Mouse (Mus musculus) A20 (cell line): Measurements from ENCODE around the gene Efna5.

Source experiments
- DNase-seq: peaks from one replicate; pipeline ENCODE4 v3.0.0-alpha.2; 2011; ENCODE audit warnings: low read depth, low spot score

The Efna5 gene

GRCm38 (mm10) chr17:62881176-62881790 lies at the start of gene Efna5:
Gene Efna5, minus strand, starts transcription at chr17:62881317.
- DNase-seq = no peak

GRCm38 (mm10) chr17:62915304-62915703 lies 34.2 kb upstream of the Efna5 start:
- DNase-seq = no peak

- DNase-seq = no peak
These were observed 24.8 kb upstream of the Efna5 start for GRCm38 (mm10) chr17:62905692-62906445.

- no peak for DNase-seq
These were observed 17.9 kb upstream of the Efna5 start for GRCm38 (mm10) chr17:62899066-62899465.

- no peak for DNase-seq
These were observed 8.9 kb upstream of the Efna5 start for GRCm38 (mm10) chr17:62889991-62890390.

GRCm38 (mm10) chr17:62884129-62884506 lies 3.0 kb upstream of the Efna5 start:
- DNase-seq = no peak

- DNase-seq = no peak
These were observed 2.5 kb upstream of the Efna5 start for GRCm38 (mm10) chr17:62883476-62884128.

GRCm38 (mm10) chr17:62882726-62883475 lies 1.8 kb upstream of the Efna5 start:
- no peak for DNase-seq

- DNase-seq = no peak
These were observed 941 bp upstream of the Efna5 start for GRCm38 (mm10) chr17:62881791-62882725.

- no peak for DNase-seq
These were observed 574 bp downstream of the Efna5 start for GRCm38 (mm10) chr17:62880311-62881175.

- DNase-seq = no peak
These were observed 1.4 kb downstream of the Efna5 start for GRCm38 (mm10) chr17:62879526-62880310.

GRCm38 (mm10) chr17:62875727-62876126 lies 5.4 kb downstream of the Efna5 start:
- DNase-seq = no peak

GRCm38 (mm10) chr17:62871928-62872327 lies 9.2 kb downstream of the Efna5 start:
- DNase-seq = no peak

- DNase-seq = no peak
These were observed 9.9 kb downstream of the Efna5 start for GRCm38 (mm10) chr17:62871191-62871590.

GRCm38 (mm10) chr17:62870446-62870845 lies 10.7 kb downstream of the Efna5 start:
- DNase-seq = no peak

GRCm38 (mm10) chr17:62864966-62865365 lies 16.2 kb downstream of the Efna5 start:
- DNase-seq = no peak

- DNase-seq = no peak
These were observed 18.1 kb downstream of the Efna5 start for GRCm38 (mm10) chr17:62863004-62863403.

GRCm38 (mm10) chr17:62862298-62862999 lies 18.7 kb downstream of the Efna5 start:
- DNase-seq = no peak

GRCm38 (mm10) chr17:62857275-62857674 lies 23.8 kb downstream of the Efna5 start:
- no peak for DNase-seq
